Comparison of ENCODE assay signal across 11 mouse cellular contexts in genomic region chr10:108061813-108062435, GRCm38 (mm10).
DNase-seq lines count a peak whose midpoint lies in the region; ATAC-seq and TF ChIP-seq lines count a peak whose summit lies in the region.
"Had no signal": no experiment of that assay in that cellular context is flagged by ENCODE, and none has a peak within 500 bp of the region (broad histone marks: within the 10 kb centered on the region; RNA-seq: fewer than 3 reads in every experiment).

No protein-coding gene starts in this region.

- H3K36me3 ChIP-seq in midbrain, embryonic 13.5 days = no peaks in the 10 kb centered on the region
- H3K36me3 ChIP-seq in midbrain, embryonic 10.5 days = no peaks in the 10 kb centered on the region
- no peaks in the 10 kb centered on the region for H3K36me3 ChIP-seq in hindbrain, embryonic 13.5 days
- H3K36me3 ChIP-seq in thymus, adult 2 months (ENCODE audit: control insufficient read depth, insufficient read depth, low read length) = no peaks in the 10 kb centered on the region

- no peaks in the 10 kb centered on the region for H3K9me3 ChIP-seq in midbrain, embryonic 13.5 days
- H3K9me3 ChIP-seq in midbrain, embryonic 10.5 days (replicated peaks) = no peaks in the 10 kb centered on the region
- no peaks in the 10 kb centered on the region for H3K9me3 ChIP-seq in hindbrain, embryonic 13.5 days

- TF ChIP-seq CTCF in thymus, adult 2 months (IDR thresholded peaks at IDR 0.05; ENCODE audit: borderline replicate concordance, control insufficient read depth, extremely low read depth, insufficient read depth, low read length, poor library complexity) = no peak

- no peak overlapping the region for H3K27ac ChIP-seq in midbrain, embryonic 13.5 days
- no peak overlapping the region for H3K27ac ChIP-seq in midbrain, embryonic 10.5 days (replicated peaks)
- H3K27ac ChIP-seq in hindbrain, embryonic 13.5 days = no peak overlapping the region
- no peak overlapping the region for H3K27ac ChIP-seq in thymus, adult 2 months (ENCODE audit: control insufficient read depth, insufficient read depth, low read length)
- H3K27ac ChIP-seq: left cerebral cortex, adult 2 months had no signal

- DNase-seq in cerebellum, adult 9-11 months = peak; percentile 2
- DNase-seq in cerebellum, adult 18-20 months = no peak
- no peak for DNase-seq in midbrain, embryonic 10.5 days (ENCODE audit: low spot score)
- peak; percentile 77 for DNase-seq in retina, postnatal 1 day
- DNase-seq in adrenal gland, postnatal 25 days = no peak
- no peak for DNase-seq in thymus, adult 2 months
- DNase-seq: kidney, postnatal 14 days had no signal

- TF ChIP-seq POLR2A in thymus, adult 2 months (IDR thresholded peaks at IDR 0.05; ENCODE audit: control insufficient read depth, extremely low read depth, insufficient read depth, low read length, poor library complexity) = no peak

- no peaks in the 10 kb centered on the region for H3K4me1 ChIP-seq in midbrain, embryonic 13.5 days (replicated peaks)
- no peaks in the 10 kb centered on the region for H3K4me1 ChIP-seq in midbrain, embryonic 10.5 days
- peaks cover 4% of the 10 kb centered on the region; the same call in 1 of the 2 replicates for H3K4me1 ChIP-seq in hindbrain, embryonic 13.5 days (replicated peaks)
- H3K4me1 ChIP-seq in thymus, adult 2 months (replicated peaks; ENCODE audit: control insufficient read depth, insufficient read depth, low read length) = no peaks in the 10 kb centered on the region

- H3K4me2 ChIP-seq in midbrain, embryonic 13.5 days (replicated peaks) = no peak overlapping the region
- no peak overlapping the region for H3K4me2 ChIP-seq in hindbrain, embryonic 13.5 days
- H3K4me2 ChIP-seq: liver, embryonic 11.5 days had no signal

- H3K27me3 ChIP-seq in midbrain, embryonic 13.5 days = no peaks in the 10 kb centered on the region
- no peaks in the 10 kb centered on the region for H3K27me3 ChIP-seq in midbrain, embryonic 10.5 days (ENCODE audit: low read depth, poor library complexity, severe bottlenecking)
- no peaks in the 10 kb centered on the region for H3K27me3 ChIP-seq in hindbrain, embryonic 13.5 days
- H3K27me3 ChIP-seq in thymus, adult 2 months (ENCODE audit: control insufficient read depth, insufficient read depth, low read length) = no peaks in the 10 kb centered on the region

- H3K9ac ChIP-seq in midbrain, embryonic 13.5 days (replicated peaks) = no peak overlapping the region
- H3K9ac ChIP-seq in hindbrain, embryonic 13.5 days = no peak overlapping the region

- whole genome bisulfite sequencing in midbrain, embryonic 13.5 days = 61% methylated on average over 7 of the region's 7 CpGs
- WGBS in midbrain, embryonic 10.5 days = 80% methylated on average over 7 of the region's 7 CpGs
- WGBS in hindbrain, embryonic 13.5 days = 47% methylated on average over 7 of the region's 7 CpGs
- 83% methylated on average over 7 of the region's 7 CpGs for WGBS in thymus, adult 2 months

- peak; percentile 24; the same call in 1 of the 2 replicates for ATAC-seq in midbrain, embryonic 13.5 days
- 0 out of 2 replicates have a peak, but pooled peaks have one; percentile 54 for ATAC-seq in hindbrain, embryonic 13.5 days (ENCODE audit: low FRiP score)

- H3K4me3 ChIP-seq in midbrain, embryonic 13.5 days (replicated peaks) = no peak overlapping the region
- no peak overlapping the region for H3K4me3 ChIP-seq in midbrain, embryonic 10.5 days
- no peak overlapping the region for H3K4me3 ChIP-seq in hindbrain, embryonic 13.5 days
- no peak overlapping the region for H3K4me3 ChIP-seq in thymus, adult 2 months (ENCODE audit: control insufficient read depth, insufficient read depth, low read length)
- H3K4me3 ChIP-seq: left cerebral cortex, adult 2 months had no signal

Comparison
In these comparisons a context has a peak if more than half of its experiments do, and no peak if none do; other contexts are left out.
1. DNase-seq: peak in cerebellum, adult 9-11 months (single experiment) and retina, postnatal 1 day (single experiment); none in cerebellum, adult 18-20 months (0 of 2), midbrain, embryonic 10.5 days (single experiment), adrenal gland, postnatal 25 days (single experiment) and thymus, adult 2 months (single experiment).